Comparison of ENCODE assay signal across 8 mouse cellular contexts in the genomic region with DNA sequence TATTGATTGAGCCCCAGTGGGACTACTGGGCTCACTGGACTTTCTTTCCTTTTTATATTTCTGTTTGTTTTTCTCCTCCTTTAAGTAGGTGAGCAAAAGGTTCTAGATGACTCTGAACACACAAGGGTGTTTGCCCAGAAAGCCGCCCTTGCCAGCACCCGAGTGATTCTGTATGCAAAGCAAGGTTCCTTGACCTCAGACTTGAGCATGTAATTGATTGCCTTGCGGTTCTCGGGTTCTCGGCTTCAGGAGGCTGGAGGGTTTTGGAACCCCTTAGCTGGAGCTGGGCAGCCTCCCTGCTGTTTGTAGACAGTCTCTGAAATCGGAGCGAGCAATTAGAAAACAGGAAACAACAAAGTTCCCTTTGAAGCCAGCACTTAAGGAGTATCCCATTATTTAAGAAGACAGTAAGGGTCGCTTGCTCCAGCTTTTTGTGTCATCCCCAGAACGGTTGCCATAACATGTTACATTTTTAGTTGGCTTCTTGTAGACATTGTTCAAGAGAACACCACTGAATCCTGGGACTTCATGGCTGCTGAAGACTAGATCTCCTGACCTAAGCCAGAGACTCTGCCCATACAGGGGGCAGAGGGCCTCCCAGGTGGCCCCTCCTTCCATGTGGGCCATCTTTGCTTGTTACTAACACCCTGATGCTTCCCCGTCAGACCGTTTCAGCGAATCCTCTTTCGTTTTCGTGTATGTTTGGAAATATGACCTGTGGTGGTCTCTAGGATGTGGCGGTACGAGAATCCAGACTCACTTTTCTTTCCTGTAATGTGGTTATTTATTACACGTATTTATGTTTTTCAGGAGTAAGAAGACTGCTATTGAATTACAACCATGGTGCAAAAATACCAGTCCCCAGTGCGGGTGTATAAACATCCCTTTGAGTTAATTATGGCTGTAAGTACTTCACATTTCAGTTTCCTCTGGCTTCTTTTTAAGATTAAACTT. TPM values are rescaled to one million over a fixed set of nuclear protein-coding genes. Genes with fewer than 3 reads are reported as not detected.
DNase-seq lines count a peak whose midpoint lies in the region; ATAC-seq lines count a peak whose summit lies in the region.

No protein-coding gene starts in this region.

- peaks cover 19% of the 10 kb centered on the region for H3K36me3 ChIP-seq in heart, embryonic 13.5 days
- peaks cover 6% of the 10 kb centered on the region; the same call in 1 of the 2 replicates for H3K36me3 ChIP-seq in midbrain, embryonic 13.5 days

- H3K27ac ChIP-seq in heart, embryonic 13.5 days (replicated peaks) = peak overlapping the region; percentile 100
- no peak overlapping the region for H3K27ac ChIP-seq in midbrain, embryonic 13.5 days

- H3K4me3 ChIP-seq in heart, embryonic 13.5 days = peak overlapping the region; percentile 76
- H3K4me3 ChIP-seq in midbrain, embryonic 13.5 days (replicated peaks) = peak overlapping the region; percentile 80

- no peaks in the 10 kb centered on the region for H3K27me3 ChIP-seq in heart, embryonic 13.5 days (replicated peaks)
- H3K27me3 ChIP-seq in midbrain, embryonic 13.5 days = no peaks in the 10 kb centered on the region

- DNase-seq in heart, postnatal 25 days (ENCODE audit: low spot score) = no peak
- DNase-seq in cerebellum, adult 9-11 months = peak; percentile 65
- DNase-seq in induced T-regulatory cell, adult 2 months (ENCODE audit: low read depth) = peak; percentile 33
- no peak for DNase-seq in spleen, postnatal 10 days (ENCODE audit: low spot score in 2 of 2)
- DNase-seq in adrenal gland, postnatal 36 days = no peak
- no peak for DNase-seq in ovary, postnatal 10 days (ENCODE audit: low spot score)

- 0 out of 2 replicates have a peak, but pooled peaks cover 5% of the 10 kb centered on the region for H3K9me3 ChIP-seq in heart, embryonic 13.5 days
- H3K9me3 ChIP-seq in midbrain, embryonic 13.5 days = no peaks in the 10 kb centered on the region

- intact Hi-C loops in heart, postnatal 25 days (cut with DNase I) = loop anchor here (2.0 to 5.0 kb wide), 2 partner anchors 18 to 34 kb away; no protein-coding TSS in a partner anchor

- no peak for ATAC-seq in heart, embryonic 13.5 days (ENCODE audit: extremely low read depth, insufficient number of reproducible peaks, low FRiP score, low TSS enrichment)
- ATAC-seq in midbrain, embryonic 13.5 days = no peak

- H3K9ac ChIP-seq in heart, embryonic 13.5 days = peak overlapping the region; percentile 91
- peak overlapping the region; percentile 92 for H3K9ac ChIP-seq in midbrain, embryonic 13.5 days (replicated peaks)

- 55% methylated on average over 18 of the region's 18 CpGs for WGBS in heart, embryonic 13.5 days
- WGBS in midbrain, embryonic 13.5 days = 58% methylated on average over 18 of the region's 18 CpGs

- H3K4me1 ChIP-seq in heart, embryonic 13.5 days = peaks cover 78% of the 10 kb centered on the region
- H3K4me1 ChIP-seq in midbrain, embryonic 13.5 days (replicated peaks) = peaks cover 65% of the 10 kb centered on the region

- peak overlapping the region; percentile 76 for H3K4me2 ChIP-seq in heart, embryonic 13.5 days
- peak overlapping the region; percentile 72 for H3K4me2 ChIP-seq in midbrain, embryonic 13.5 days (replicated peaks)

RNA-seq across cellular contexts. Expression of gene Sec14l1, which starts 1.7 kb away (rescaled TPM):
- polyA plus RNA-seq in heart, embryonic 13.5 days (2015; fragmentation: Nextera tagmentation; extraction: Ambion mirVana) = 44.5 and 45.3 TPM in 2 replicates
- 10 to 100 TPM; 71.7 to 74.1 TPM for total RNA-seq in heart, postnatal 25 days (2021)
- 62.4 and 67.0 TPM in 2 replicates for polyA plus RNA-seq in midbrain, embryonic 13.5 days (2015; fragmentation: Nextera tagmentation; extraction: Ambion mirVana)
- total RNA-seq in adrenal gland, postnatal 36 days (2021) = 100 to 1,000 TPM; 132 to 163 TPM

Comparison
In these comparisons a context has a peak if more than half of its experiments do, and no peak if none do; other contexts are left out.
1. DNase-seq: peak in cerebellum, adult 9-11 months (single experiment) and induced T-regulatory cell, adult 2 months (single experiment); none in heart, postnatal 25 days (single experiment), spleen, postnatal 10 days (0 of 2), adrenal gland, postnatal 36 days (0 of 2) and ovary, postnatal 10 days (single experiment).